In the genomic region with DNA sequence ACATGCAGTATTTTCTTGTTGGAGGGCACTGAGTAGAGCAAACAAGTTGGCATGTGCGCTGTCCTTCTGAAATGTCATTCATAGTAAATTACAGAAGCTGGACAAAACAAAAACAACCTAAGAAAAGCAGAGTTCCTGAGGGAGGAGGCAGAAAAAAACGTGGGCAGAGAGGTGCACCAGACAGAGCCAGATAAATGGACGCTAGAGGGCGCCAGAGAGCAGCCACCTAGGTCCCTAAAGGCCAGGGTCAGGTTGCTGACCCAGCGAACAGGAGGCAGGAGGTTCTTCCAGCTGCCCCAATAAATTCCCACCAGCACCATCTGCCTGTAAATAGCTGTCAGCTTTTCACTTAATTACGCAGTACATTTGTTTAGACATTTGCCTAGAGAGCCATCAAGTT, we compare ENCODE assay signal across 10 mouse cellular contexts.
DNase-seq lines count a peak whose midpoint lies in the region; ATAC-seq and TF ChIP-seq lines count a peak whose summit lies in the region.
"Had no signal": no experiment of that assay in that cellular context is flagged by ENCODE, and none has a peak within 500 bp of the region (broad histone marks: within the 10 kb centered on the region; RNA-seq: fewer than 3 reads in every experiment).

No protein-coding gene starts in this region.

- intact Hi-C loops in heart, postnatal 10 days (cut with DNase I) = no loop called here

- no peaks in the 10 kb centered on the region for H3K36me3 ChIP-seq in thymus, adult 2 months (ENCODE audit: control insufficient read depth, insufficient read depth, low read length)
- H3K36me3 ChIP-seq: embryonic facial prominence, embryonic 12.5 days; liver, embryonic 15.5 days had no signal

- 0 out of 2 replicates have a peak, but pooled peaks have one; percentile 28 for TF ChIP-seq CTCF in thymus, adult 2 months (IDR thresholded peaks at IDR 0.05; ENCODE audit: borderline replicate concordance, control insufficient read depth, extremely low read depth, insufficient read depth, low read length, poor library complexity)
- TF ChIP-seq CTCF in brain, embryonic 14.5 days (IDR thresholded peaks at IDR 0.05; ENCODE audit: borderline replicate concordance, extremely low read depth, insufficient read depth, insufficient read length) = peak; percentile 67

- ATAC-seq in erythroid progenitor cell, adult 5-6 weeks (replicated peaks; ENCODE audit: low FRiP score, poor library complexity, severe bottlenecking) = no peak

- 31% methylated on average over 6 of the region's 6 CpGs for WGBS in thymus, adult 2 months

- H3K27me3 ChIP-seq in thymus, adult 2 months (ENCODE audit: control insufficient read depth, insufficient read depth, low read length) = no peaks in the 10 kb centered on the region
- H3K27me3 ChIP-seq: embryonic facial prominence, embryonic 12.5 days; liver, embryonic 15.5 days had no signal

- no peak for TF ChIP-seq POLR2A in thymus, adult 2 months (IDR thresholded peaks at IDR 0.05; ENCODE audit: control insufficient read depth, extremely low read depth, insufficient read depth, low read length, poor library complexity)
- TF ChIP-seq POLR2A in brain, embryonic 14.5 days (IDR thresholded peaks at IDR 0.05; ENCODE audit: borderline replicate concordance, extremely low read depth, insufficient read depth, insufficient read length, poor library complexity, severe bottlenecking) = no peak

- no peak overlapping the region for H3K4me3 ChIP-seq in thymus, adult 2 months (ENCODE audit: control insufficient read depth, insufficient read depth, low read length)
- H3K4me3 ChIP-seq: embryonic facial prominence, embryonic 12.5 days; liver, embryonic 15.5 days had no signal

- DNase-seq in heart, postnatal 10 days = peak; percentile 1 to 4
- no peak for DNase-seq in heart, adult 9 months (ENCODE audit: low spot score in 2 of 2)
- no peak for DNase-seq in thymus, adult 2 months
- no peak for DNase-seq in thymus, postnatal 36 days
- peak; percentile 38 for DNase-seq in brain, embryonic 14.5 days (ENCODE audit: low read depth)
- DNase-seq in heart, postnatal 4 days = peak; percentile 27
- peak; percentile 40 for DNase-seq in lung, postnatal 36 days

- no peak overlapping the region for H3K27ac ChIP-seq in thymus, adult 2 months (ENCODE audit: control insufficient read depth, insufficient read depth, low read length)
- H3K27ac ChIP-seq: embryonic facial prominence, embryonic 12.5 days; liver, embryonic 15.5 days had no signal

- H3K4me1 ChIP-seq in thymus, adult 2 months (replicated peaks; ENCODE audit: control insufficient read depth, insufficient read depth, low read length) = no peaks in the 10 kb centered on the region
- H3K4me1 ChIP-seq: embryonic facial prominence, embryonic 12.5 days; liver, embryonic 15.5 days had no signal

Comparison
In these comparisons a context has a peak if more than half of its experiments do, and no peak if none do; other contexts are left out.
1. DNase-seq: peak in heart, postnatal 10 days (2 of 2), brain, embryonic 14.5 days (single experiment), heart, postnatal 4 days (single experiment) and lung, postnatal 36 days (single experiment); none in heart, adult 9 months (0 of 2), thymus, adult 2 months (single experiment) and thymus, postnatal 36 days (0 of 2).